Mouse (Mus musculus) heart, postnatal 25 days (tissue): ENCODE results near the gene Tprg. TPM values are rescaled to one million over a fixed set of nuclear protein-coding genes. Genes with fewer than 3 reads are reported as not detected.

Experiments used
- DNase-seq: peaks from one replicate; pipeline ENCODE4 v3.0.0; 2022; ENCODE audit warnings: low spot score
- intact Hi-C: fragments of 180-260 bp; cut with DNase I; formaldehyde crosslinking; loops from one replicate; pipeline ENCODE4 v1.15.1; 2025
- total RNA-seq, 2 experiments: library from RNA; stranded (reverse); gene quantifications; 2 replicates each; pipeline ENCODE4 v1.2.3; 2021

Tprg gene
- not detected for total RNA-seq

DNA sequence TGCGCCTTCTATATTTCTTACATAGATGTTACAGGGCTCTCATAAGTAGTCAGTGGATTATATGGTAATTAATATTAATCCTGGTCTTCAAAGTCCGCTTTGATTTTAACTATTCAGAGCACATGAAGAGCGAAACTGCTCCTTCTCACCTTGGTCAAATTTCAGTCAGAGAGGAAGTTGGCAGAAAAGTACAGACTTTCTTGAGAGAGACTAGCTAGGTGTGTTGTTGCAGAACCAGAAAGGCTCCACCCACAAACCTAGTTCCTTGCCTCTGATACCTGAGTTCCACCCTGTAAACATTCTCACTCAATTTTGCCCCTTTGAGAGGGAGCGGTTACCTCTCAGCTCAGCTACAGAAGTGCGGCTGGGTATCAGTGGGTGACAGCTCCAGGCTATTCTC is at the start of gene Tprg:
TSS of gene Tprg (plus strand) at position 301 of the 400 bp plus-strand sequence.
- DNase-seq = no peak
- intact Hi-C loops = no loop called here

DNA sequence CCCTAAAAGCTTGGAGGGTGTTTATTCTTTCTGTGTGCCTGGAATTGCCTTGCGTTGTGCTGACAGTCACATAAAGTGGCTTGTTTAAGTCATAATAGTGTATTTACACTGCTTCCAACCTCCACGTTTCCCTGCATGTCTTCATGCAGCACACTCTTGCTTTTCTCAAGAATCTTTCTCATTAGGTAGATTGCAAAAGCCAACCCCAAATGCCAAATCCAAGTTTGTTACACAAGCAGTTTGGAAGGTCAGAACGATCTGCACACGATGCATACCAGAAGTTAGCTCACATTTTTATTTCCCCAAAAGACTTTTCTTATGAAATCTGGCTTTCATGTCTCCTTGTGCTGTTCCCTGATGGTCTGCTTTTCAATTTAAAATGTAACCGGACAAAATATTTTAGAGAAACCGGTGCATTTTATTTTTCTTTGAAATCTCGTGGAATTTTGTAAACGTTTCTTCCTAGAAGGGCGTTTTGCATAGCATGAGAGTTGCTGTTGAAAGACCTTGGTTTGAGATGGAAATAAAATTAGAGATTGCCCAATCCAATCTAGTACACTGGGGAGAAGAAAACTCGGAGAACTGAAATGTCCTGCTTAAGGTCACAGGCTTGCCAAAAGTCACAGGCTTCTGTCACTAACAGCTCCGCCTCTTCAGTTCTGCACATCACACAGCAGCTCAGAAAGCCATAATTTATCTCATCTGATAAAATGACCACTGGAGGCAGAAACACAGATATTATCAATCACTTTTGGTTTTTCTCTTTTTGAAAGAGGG is 48.2 kb upstream of the Tprg start:
- no peak for DNase-seq
- intact Hi-C loops = no loop called here

DNA sequence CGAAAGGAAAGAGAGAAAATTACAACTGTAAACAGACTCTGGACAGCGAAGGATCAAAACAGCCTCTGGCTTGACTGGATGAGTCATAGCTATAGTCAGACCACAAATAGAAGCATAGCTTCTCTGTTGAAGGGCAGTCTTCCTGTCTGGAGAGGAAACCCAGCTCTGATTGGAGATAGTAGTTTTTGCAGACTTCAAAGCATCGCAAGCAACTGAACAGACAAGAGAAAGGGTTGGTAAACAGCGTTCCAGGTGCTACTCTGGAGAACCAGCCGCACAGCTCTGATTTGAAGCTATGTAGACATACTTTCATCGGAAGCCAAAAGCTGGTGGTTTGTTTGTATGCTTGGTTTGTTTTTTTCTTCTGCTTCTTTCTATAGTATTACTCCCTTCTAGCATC is 37.7 kb upstream of the Tprg start:
- DNase-seq = no peak
- intact Hi-C loops = no loop called here

DNA sequence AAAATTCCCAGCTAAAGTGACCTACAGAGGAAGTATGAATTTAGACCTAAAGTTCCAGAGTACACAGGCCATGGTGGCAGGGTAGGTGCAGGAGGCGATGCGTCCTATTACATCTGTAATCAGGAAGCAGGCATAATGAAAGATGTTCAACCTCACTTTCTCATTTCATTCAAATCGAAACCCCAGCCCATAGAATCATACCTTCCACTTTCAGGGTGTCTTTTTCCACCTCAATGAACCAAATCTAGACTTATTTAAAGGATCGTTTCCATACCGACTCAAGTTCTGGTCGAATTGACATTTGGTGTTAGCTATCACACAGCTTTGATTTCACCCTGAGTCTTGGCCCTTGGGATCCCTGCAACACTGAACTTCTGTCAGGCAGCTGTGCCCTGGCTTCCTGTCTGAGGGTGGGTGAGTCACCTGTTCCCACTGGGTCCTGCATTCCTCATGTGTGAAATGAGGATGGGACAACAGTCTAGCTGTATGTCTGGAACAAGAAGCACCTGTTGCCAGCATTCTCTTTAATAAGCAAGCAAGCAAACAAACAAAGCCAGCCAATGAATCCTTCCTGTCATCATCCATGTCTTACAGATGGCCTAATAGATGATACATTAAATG is 36.4 kb upstream of the Tprg start:
- intact Hi-C loops = no loop called here
- no peak for DNase-seq

DNA sequence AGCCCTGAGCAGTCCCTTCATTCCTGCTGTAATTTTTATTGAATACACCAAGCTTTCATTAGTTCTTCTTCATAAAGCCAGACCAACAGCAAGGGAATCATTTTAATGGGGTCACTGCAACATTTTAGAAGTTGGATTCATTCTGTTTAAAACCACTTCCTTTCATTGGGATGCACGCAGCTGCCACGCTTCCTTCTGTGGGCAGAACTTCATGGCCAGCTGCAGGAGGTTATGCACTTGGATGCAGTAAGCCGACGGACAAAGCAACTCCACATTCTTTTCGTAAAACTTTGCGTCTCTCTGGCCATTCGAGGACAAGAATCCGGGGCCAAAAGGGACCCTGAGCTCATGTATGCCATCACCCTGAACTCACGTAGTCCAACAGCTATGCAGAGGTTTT is 35.5 kb upstream of the Tprg start:
- DNase-seq = no peak
- intact Hi-C loops = no loop called here

DNA sequence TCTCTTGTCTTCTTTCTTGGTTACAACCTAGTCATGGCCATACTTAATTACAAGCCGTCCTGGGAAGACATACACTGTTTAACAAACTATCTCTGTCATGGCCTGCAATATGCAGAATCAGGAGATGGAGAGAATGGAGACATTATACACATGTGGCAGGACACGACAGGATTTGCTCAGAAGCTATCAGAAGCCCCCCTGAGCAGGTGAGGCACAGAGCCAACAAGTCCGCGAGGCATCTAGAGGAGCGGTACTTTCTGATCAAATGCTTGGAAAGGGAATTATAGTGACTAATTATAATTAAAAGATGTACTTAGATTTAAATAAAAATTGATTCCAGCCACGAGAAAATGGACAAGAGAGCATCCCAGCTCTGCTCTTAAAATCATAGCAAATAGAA is 32.0 kb upstream of the Tprg start:
- intact Hi-C loops = no loop called here
- no peak for DNase-seq

DNA sequence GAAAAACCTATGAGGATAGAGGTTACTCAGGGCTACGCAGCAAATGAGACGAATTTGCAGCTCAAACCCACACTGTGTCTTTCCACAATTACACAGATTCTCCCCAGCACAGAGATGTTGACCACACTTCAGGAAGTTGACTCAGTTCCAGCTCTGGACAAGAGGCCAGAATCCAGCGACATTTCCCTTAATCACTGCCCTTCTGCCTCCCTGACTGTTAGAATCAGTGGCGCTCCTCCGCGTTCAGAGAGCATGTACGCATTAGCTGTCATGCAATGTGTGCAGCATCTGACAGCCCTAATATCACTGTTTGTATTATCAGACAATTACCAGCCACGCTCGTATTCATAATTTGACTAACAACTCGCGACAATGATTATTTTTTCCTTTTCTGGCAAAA is 31.4 kb upstream of the Tprg start:
- intact Hi-C loops = no loop called here
- DNase-seq = no peak

DNA sequence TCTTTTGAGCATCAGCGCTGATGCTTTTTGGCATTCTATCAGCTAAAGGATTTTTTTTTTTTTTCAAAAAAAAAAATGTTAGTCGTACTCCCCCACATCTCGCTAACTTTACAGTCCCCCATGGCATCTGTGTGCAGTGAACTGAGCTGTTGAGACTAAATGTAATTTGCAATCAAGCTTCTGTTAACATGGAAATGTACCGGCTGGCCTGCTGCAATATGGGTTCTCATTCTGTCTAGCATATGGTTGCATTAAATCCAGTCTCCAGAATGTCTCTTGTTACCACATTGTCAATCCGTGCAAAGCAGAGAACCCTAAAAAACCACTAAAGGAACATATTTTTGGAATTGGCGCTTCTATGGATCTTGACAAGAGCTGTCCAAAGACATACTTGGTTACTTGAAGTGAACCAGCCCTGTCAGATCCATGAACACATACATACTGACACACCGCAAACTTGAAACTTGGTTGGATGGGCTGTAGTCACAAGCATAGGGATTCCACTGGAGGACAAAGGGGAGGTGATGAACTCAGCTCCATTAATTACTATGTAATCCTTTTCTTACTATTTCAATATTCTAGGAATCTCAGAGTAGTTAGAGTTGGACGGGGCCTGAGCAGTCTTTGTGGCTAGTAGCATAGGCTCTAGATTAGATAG is 30.9 kb upstream of the Tprg start:
- intact Hi-C loops = no loop called here
- DNase-seq = no peak

DNA sequence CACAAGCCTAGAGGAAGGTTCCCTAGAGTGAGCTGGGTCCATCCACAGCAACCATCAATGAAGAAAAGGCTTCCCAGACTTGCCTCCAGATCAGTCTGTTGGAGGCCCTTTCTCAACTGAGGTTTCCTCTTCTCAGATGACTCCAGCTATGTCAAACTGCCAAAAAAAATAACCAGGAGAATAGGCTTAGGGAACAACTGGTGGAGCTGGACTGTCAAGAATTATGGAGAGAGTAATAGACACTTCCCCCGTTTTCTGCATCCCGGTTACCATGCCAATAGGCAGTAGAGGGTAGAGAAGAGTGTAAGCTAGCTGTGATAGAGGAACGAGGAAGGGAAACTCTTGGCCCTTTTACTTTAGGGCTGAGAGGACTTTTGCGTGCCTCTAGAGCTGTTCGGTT is 24.3 kb upstream of the Tprg start:
- no peak for DNase-seq
- intact Hi-C loops = loop anchor here (2.0 to 5.0 kb wide), 2 partner anchors 195 to 1280 kb away; no protein-coding TSS in a partner anchor

DNA sequence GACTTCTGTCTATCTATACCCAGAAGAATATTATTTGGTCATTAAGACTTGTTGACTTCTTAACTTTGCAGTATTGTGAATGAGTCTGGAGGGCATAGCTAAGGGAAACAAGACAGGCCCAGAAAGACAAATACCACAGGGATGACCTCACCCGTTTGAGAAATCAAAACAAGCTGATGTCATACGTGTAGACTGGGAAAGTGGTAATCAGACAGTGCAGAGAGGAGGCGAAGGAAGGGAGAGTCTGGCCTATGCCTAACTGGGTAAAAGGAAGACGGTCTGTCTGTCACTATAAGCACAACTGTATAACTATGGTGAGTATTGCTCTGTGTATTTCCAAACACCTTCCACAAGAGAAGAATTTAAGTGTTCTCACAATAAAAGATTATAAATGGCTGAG is 23.7 kb upstream of the Tprg start:
- DNase-seq = no peak
- intact Hi-C loops = loop anchor here (2.0 to 5.0 kb wide), 2 partner anchors 196 to 1280 kb away; no protein-coding TSS in a partner anchor

DNA sequence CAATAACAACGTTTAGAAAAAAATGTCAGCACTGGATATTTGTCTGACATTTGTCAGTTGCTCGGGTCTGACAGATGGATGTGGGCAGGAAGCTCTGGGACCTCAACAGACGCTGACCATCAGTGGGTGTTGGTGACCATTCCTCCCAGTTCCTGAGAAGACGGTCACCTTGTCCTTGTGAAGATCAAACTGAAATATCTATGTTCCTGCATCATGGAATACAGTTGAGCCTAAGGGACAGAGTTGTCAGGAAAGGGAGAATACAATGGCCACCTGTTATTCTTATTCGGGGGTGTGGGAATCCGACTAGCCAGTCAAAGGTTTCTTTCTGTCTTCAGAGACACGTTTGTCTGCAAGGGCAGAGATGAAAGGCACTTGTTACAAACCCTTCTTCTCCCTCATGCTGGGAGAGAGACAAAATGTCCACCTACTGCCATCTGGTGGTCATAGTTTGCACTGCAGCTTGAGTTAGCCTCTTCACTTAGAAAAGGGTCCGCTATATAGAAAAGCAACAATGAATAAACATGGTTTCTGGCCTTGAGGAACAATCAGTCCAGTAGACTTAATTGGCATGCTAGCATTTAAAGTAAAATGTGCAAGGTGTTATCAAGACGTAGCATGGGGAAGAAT is 23.0 kb upstream of the Tprg start:
- peak; percentile 38 for DNase-seq
- intact Hi-C loops = loop anchor here (2.0 to 5.0 kb wide), 2 partner anchors 196 to 1281 kb away; no protein-coding TSS in a partner anchor

DNA sequence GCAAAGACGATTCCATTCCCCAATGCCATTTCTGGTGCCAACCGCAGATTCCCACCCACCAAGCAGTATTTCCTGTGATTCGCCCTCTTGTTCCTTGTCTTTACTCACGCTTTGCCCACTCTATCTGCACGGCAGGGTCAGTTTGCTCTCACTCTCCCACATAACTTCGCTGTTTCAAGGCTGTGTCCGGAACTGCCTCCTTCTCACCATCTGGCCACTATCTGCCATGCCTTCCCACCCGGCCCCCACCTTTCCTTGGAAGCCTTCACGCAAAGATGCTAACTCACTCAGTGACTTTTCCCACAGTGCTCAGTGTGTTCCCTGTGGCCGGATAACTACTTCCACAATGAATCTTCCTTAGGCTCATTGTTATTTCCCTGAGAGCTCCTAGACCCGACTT is 21.4 kb upstream of the Tprg start:
- intact Hi-C loops = no loop called here
- DNase-seq = no peak

DNA sequence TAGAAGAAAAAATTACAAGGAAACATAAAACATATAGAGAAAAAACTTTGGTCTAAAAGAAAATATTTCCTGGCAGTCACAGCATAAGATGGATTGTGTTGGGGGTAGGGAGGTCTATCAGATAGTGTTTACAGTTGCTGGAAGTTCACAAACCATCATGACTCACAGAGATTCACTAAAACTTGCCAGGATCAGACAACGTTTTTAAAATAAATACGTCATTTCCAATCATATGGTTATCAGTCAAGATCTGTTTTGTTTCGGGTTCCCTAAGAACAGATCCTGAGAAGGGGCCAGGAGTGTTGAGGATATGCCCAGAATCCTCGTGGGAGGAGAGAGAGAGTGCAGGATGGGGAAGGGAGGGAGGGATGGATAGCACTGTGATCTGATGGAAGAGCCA is 18.3 kb upstream of the Tprg start:
- DNase-seq = no peak
- intact Hi-C loops = no loop called here

DNA sequence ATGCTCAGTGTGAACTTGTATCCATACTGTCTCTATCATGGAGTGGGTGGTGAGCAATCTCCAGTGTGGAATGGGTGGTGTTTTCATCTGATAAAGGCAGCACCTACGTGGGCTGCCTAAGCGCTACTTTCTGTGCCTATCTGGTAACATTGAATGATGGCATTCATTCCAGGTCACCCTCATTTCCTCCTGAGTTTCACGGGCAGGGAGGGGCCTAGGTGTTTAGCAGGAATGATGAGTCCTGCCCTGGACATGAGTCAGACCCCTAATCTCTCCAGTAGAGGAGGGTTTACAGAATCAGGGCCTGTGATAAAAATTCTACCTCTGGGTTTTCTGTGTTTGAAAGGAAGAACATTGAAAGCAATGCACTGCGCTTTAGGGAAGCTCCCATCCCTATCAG is 4.1 kb upstream of the Tprg start:
- intact Hi-C loops = no loop called here
- no peak for DNase-seq

DNA sequence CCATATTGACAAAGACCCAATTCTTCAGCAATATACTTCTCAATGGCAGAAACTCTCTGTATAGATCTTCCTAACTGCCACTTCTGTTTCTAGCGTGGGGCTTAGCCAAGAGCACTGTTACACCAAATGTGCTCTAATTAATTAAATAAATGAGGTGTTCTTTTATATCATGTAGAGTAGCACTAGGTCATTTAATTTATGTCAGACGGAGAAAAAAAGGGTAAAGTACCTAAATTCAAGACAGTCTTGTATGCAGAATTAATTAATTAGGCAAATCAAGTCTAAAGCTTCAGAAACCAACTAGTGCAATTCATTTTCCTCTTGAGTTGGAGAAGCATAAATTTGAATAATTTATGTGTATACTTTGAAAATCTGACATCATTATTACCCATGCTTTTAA is 7.1 kb downstream of the Tprg start:
- intact Hi-C loops = no loop called here
- no peak for DNase-seq

DNA sequence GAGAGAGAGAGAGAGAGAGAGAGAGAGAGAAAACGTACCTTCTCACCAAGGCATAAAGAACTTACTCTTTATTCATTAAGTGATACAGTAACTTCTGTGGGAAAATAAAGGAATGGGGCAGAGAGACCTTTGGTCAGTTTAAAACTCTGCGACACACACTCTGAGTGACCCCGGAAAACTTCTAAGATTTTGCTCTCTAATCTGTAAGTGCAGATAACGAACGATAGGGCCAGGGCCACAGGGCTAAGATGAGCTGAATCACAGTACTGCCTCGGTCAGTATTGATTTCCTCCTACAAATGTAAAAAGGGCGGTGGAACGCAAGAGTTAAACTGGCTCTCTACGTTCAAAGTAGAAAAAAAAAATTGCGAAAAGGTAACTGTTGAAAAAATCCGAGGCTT is 8.9 kb downstream of the Tprg start:
- intact Hi-C loops = no loop called here

DNA sequence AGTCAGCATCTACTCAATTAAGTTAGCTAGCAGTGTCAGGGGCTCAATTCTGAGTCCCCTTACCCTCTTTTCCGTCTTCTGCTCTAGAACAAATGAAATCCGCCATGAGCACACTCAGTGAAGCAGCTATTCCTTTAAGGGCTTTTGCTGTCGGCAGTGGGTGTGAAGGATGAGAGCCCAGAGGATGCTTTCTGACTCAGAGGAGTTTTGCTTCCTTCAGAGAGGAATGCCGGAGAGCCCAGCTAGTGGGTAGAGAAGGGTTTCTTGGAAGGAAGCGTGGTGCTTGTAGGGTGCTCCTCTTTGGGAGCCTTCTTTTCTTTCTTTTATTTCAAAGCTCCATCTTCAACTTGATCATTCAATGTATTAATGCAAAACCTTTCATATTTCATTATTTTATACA is 10.1 kb downstream of the Tprg start:
- DNase-seq = no peak
- intact Hi-C loops = no loop called here

More for the DNA sequence above, 8.9 kb downstream of the Tprg start:
- DNase-seq = no peak

DNA sequence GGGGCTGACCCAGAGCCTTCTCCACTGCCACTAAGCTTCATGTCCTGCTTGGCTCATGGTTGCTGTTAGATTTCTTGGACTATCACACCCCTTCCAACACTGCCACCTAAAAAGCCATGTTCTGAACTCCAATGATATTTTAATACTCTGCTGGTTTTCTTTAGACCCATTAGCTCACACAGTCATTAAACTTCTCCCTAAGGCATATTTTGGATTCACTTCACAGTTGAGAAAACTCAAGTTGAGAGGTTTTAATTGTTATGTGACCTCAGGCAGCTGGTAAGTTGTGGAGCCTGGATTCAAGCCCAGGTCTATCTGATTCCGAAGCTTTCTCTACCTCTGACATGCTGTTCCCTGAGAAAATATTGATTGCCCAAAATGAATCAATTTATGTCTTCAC is 11.6 kb downstream of the Tprg start:
- intact Hi-C loops = no loop called here
- no peak for DNase-seq

DNA sequence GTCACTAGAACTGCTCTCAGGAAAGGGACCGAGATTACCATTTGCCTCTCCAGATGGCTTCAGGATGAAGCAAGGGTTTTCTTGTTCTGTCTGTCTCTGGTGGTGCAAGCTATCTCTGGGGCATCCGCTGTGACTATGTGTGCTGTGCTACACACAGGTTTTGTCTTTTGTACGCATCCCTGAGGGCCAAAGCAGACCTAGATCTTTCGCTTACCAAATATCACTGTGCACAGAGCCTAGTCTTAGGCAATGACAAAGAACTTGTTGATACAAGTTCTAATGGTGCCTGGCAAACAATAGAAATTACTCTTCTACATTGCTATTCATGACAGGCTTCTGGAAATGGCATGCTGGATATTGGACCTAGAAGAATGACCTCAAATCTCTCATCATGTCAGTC is 16.0 kb downstream of the Tprg start:
- intact Hi-C loops = no loop called here
- no peak for DNase-seq

DNA sequence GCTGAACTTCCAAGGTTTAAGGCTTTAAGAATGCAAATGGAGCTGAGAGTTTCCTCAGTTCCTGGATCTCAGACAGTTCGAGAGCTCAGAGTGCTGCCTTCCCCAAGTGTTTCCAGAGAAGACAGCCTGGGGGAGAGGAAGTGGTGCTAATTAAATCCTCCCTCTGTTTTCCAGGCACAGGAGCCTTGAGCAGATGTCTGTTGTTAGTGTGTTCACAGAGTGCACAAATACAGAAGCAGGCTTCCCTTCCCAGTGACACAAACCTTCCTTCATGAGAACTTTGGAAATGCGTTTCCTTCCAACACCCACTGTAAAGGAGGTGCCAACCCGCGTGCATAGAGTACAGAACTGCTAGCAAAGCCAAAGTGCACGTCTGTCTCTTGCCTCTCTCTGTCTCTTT is 27.4 kb downstream of the Tprg start:
- intact Hi-C loops = no loop called here
- no peak for DNase-seq

DNA sequence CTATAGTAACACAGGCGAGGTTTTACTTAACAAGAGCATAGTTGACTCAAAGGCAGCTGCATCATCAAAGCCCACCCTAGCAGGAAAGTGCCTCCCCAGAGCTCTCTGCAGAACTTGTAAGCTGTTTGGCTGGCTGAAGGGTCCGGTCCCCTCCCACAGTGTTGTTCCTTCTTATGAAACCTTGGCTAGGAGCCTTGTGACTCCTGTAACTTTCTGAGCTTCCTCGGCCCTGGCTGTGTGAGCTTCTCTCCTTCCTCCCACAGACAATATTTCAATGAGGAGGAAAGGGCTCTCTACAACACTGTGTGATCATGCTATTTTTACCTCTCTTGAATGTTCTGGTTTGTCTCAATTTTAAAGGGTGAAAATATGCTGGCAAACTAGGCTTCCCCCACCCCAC is 28.5 kb downstream of the Tprg start:
- no peak for DNase-seq
- intact Hi-C loops = no loop called here
